Mouse (Mus musculus) liver, postnatal 0 days (tissue): ENCODE results near the gene Ccdc70.

Source experiments
- CTCF ChIP-seq: sonication (generic); IDR thresholded peaks from 2 replicates; pipeline ENCODE4 v1.5.1; 2016; ENCODE audit warnings: antibody characterized with exemption, low read depth
- EP300 ChIP-seq: IDR thresholded peaks from 2 replicates; pipeline ENCODE4 v1.6.1; 2016; ENCODE audit warnings: antibody characterized with exemption, low read depth, mild to moderate bottlenecking

DNA sequence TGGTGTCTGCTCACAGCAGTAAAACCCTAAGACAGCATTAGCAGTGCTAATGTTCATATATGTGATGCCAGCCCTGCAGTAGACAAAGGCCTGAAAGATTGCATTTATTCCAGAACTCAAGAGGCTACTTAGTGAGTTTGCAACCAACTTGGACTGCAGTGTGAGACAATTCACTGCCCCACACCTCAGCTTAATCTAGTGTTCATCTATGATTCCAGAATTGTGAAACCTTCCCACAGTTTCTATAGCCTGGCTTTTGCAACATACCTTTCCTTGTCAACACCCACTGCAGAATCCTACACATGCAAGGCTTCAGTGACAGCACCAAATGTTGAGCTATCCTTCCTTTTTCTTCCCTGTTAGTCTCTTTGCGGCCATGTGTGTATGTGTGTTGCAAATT, 2.9 kb upstream of the Ccdc70 start:
- TF ChIP-seq CTCF (no peak), EP300 (no peak)
